Mouse (Mus musculus): ENCODE results near the gene Zfp287. TPM values are rescaled to one million over a fixed set of nuclear protein-coding genes. Genes with fewer than 3 reads are reported as not detected.

Zfp287 gene
- total RNA-seq, 2 experiments from 2014 or later: not detected

Other genes starting within 250 kb of the Zfp287 start
- gene Cenpv, start 192.6 kb downstream of the Zfp287 start, total RNA-seq (2015; ENCODE audit: low replicate concordance): 1.7 and 9.6 TPM in 2 replicates
- gene Cenpv, start 192.6 kb downstream of the Zfp287 start, total RNA-seq (2017; ENCODE audit: low replicate concordance): 5.7 and 14.6 TPM in 2 replicates
- 1,189 and 1,264 TPM in 2 replicates for gene Ubb, start 180.7 kb downstream of the Zfp287 start, total RNA-seq (2015; ENCODE audit: low replicate concordance)
- 1,425 and 1,690 TPM in 2 replicates for gene Ubb, start 180.7 kb downstream of the Zfp287 start, total RNA-seq (2017; ENCODE audit: low replicate concordance)
- 2.3 and 4.2 TPM in 2 replicates for gene Trpv2, start 157.4 kb downstream of the Zfp287 start, total RNA-seq (2015; ENCODE audit: low replicate concordance)
- 6.8 and 7.7 TPM in 2 replicates for gene Trpv2, start 157.4 kb downstream of the Zfp287 start, total RNA-seq (2017; ENCODE audit: low replicate concordance)
- not detected in 2 replicates for gene Lrrc75a, start 83.4 kb downstream of the Zfp287 start, total RNA-seq (2015; ENCODE audit: low replicate concordance)
- 0.84 and 1.5 TPM in 2 replicates for gene Lrrc75a, start 83.4 kb downstream of the Zfp287 start, total RNA-seq (2017; ENCODE audit: low replicate concordance)
- 1.3 and 1.5 TPM in 2 replicates for gene Mmgt2, start 83.2 kb downstream of the Zfp287 start, total RNA-seq (2015; ENCODE audit: low replicate concordance)
- 2.8 TPM in 1 of 2 replicates, not detected in the other for gene Mmgt2, start 83.2 kb downstream of the Zfp287 start, total RNA-seq (2017; ENCODE audit: low replicate concordance)
- not detected in 2 replicates for gene Gm10428, start 21.2 kb upstream of the Zfp287 start, total RNA-seq (2015; ENCODE audit: low replicate concordance)
- gene Gm10428, start 21.2 kb upstream of the Zfp287 start, total RNA-seq (2017; ENCODE audit: low replicate concordance): not detected in 2 replicates
- 0.63 TPM in 1 of 2 replicates, not detected in the other for gene Zfp286, start 57.6 kb upstream of the Zfp287 start, total RNA-seq (2015; ENCODE audit: low replicate concordance)
- gene Zfp286, start 57.6 kb upstream of the Zfp287 start, total RNA-seq (2017; ENCODE audit: low replicate concordance): not detected in 2 replicates
- gene Trim16, start 88.3 kb upstream of the Zfp287 start, total RNA-seq (2015; ENCODE audit: low replicate concordance): 7.5 and 8.8 TPM in 2 replicates
- 4.3 and 8.5 TPM in 2 replicates for gene Trim16, start 88.3 kb upstream of the Zfp287 start, total RNA-seq (2017; ENCODE audit: low replicate concordance)
- not detected in 2 replicates for gene Fbxw10, start 115.2 kb upstream of the Zfp287 start, total RNA-seq (2015; ENCODE audit: low replicate concordance)
- 0.42 TPM in 1 of 2 replicates, not detected in the other for gene Fbxw10, start 115.2 kb upstream of the Zfp287 start, total RNA-seq (2017; ENCODE audit: low replicate concordance)
- gene Tvp23b, start 147.6 kb upstream of the Zfp287 start, total RNA-seq (2015; ENCODE audit: low replicate concordance): 2.7 and 10.7 TPM in 2 replicates
- gene Tvp23b, start 147.6 kb upstream of the Zfp287 start, total RNA-seq (2017; ENCODE audit: low replicate concordance): 2.4 and 5.7 TPM in 2 replicates
- gene Cdrt4, start 219.3 kb upstream of the Zfp287 start, total RNA-seq (2015; ENCODE audit: low replicate concordance): not detected in 2 replicates
- not detected in 2 replicates for gene Cdrt4, start 219.3 kb upstream of the Zfp287 start, total RNA-seq (2017; ENCODE audit: low replicate concordance)